Mouse (Mus musculus) ES-E14 (cell line): ENCODE results near the gene Dclk2.

ENCODE experiments used
- MAFK ChIP-seq: IDR thresholded peaks from 2 replicates; pipeline ENCODE4 v1.6.1; 2014; ENCODE audit warnings: mild to moderate bottlenecking, low read depth, low read length, inconsistent platforms; ENCODE audit not compliant: insufficient read depth
- ZC3H11A ChIP-seq: IDR thresholded peaks from 2 replicates; pipeline ENCODE4 v1.6.1; 2012; ENCODE audit warnings: low read depth, mild to moderate bottlenecking, inconsistent platforms, low read length, borderline replicate concordance
- ZNF384 ChIP-seq: IDR thresholded peaks from 2 replicates; pipeline ENCODE4 v1.6.1; 2012; ENCODE audit warnings: low read depth, low read length, inconsistent platforms

DNA sequence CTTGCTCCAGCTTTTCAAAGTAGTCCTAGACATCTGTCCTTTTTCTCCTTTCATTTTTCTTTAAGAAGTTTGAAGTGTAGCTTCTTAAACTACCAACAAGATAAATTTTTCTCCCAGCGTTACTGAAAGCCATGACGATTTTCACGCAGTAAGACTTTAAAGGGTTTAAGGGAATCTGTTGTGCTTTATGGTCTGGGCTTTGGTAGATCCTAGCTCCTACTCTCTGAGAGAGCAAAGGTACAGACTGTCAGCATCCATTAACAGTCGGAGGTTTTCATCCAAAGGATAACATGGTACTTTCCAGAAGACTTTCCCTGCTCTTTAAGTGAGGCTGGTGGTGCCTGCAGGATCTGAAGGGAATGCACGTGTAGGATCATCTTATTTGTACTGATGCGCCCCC, 151.7 kb downstream of the Dclk2 start:
- TF ChIP-seq MAFK (no peak), ZC3H11A (no peak), ZNF384 (no peak)
